Mouse (Mus musculus) forebrain, postnatal 0 days (tissue): ENCODE results near the gene Tmem144. TPM values are rescaled to one million over a fixed set of nuclear protein-coding genes. Genes with fewer than 3 reads are reported as not detected.
"Not testable (repeated sequence)": the region's sequence is repeated elsewhere in the genome, so short reads cannot be mapped to it uniquely, and the experiment has no call there.

Source experiments
- ATAC-seq: fragments of 200-750 bp; cut with Nextera tagmentation; 2 replicates; pipeline ENCODE4 v1.8.0; 2017; ENCODE audit warnings: mild to moderate bottlenecking, moderate library complexity
- DNase-seq: peaks from one replicate; pipeline ENCODE4 v3.0.0-alpha.2; 2015
- H3K27ac ChIP-seq: fragments of 300-500 bp; sonication (generic); 2 replicates; pipeline ENCODE4 v1.5.1; 2014; ENCODE audit warnings: low read depth, mild to moderate bottlenecking, antibody characterized with exemption, low read length, moderate library complexity, mixed read lengths
- H3K27me3 ChIP-seq: fragments of 300-500 bp; sonication (generic); 2 replicates; pipeline ENCODE4 v1.6.1; 2014; ENCODE audit warnings: mild to moderate bottlenecking, low read length, mixed read lengths; ENCODE audit not compliant: insufficient read depth
- H3K36me3 ChIP-seq: fragments of 300-500 bp; sonication (generic); 2 replicates; pipeline ENCODE4 v1.6.1; 2014; ENCODE audit warnings: mild to moderate bottlenecking, moderate library complexity; ENCODE audit not compliant: insufficient read depth
- H3K4me1 ChIP-seq: fragments of 300-500 bp; sonication (generic); 2 replicates; pipeline ENCODE4 v1.6.1; 2014; ENCODE audit warnings: antibody characterized with exemption; ENCODE audit not compliant: insufficient read depth
- H3K4me2 ChIP-seq: fragments of 300-500 bp; sonication (generic); 2 replicates; pipeline ENCODE4 v1.6.1; 2014; ENCODE audit warnings: low read depth, mild to moderate bottlenecking, moderate library complexity
- H3K4me3 ChIP-seq: fragments of 300-500 bp; sonication (generic); 2 replicates; pipeline ENCODE4 v1.5.1; 2014; ENCODE audit warnings: low read depth, low read length, mixed read lengths
- H3K9ac ChIP-seq: fragments of 300-500 bp; sonication (generic); 2 replicates; pipeline ENCODE4 v1.6.1; 2014; ENCODE audit warnings: mild to moderate bottlenecking
- H3K9me3 ChIP-seq: fragments of 300-500 bp; sonication (generic); 2 replicates; pipeline ENCODE4 v1.6.1; 2016; ENCODE audit warnings: low read length
- CTCF ChIP-seq: sonication (generic); IDR thresholded peaks from 2 replicates; pipeline ENCODE4 v1.5.1; 2016; ENCODE audit warnings: antibody characterized with exemption, control low read depth, low read depth
- WGBS: fragments of 180-500 bp; shearing (Covaris S2); extraction: QIAGEN DNeasy Blood & Tissue Kit; methylation state at CpG from one replicate; pipeline ENCODE4 v1.1.7; 2014; 5-methylcytosine and 5-hydroxymethylcytosine counted together
- polyA plus RNA-seq: library from polyadenylated mRNA; unstranded; fragments of >200 nt; fragmentation: Nextera tagmentation; extraction: Ambion mirVana; gene quantifications from 2 replicates; pipeline ENCODE4 v1.2.1, GENCODE M21; 2015
- total RNA-seq: library from RNA; depleted of rRNA; stranded (reverse); fragments of >200 nt; gene quantifications from 2 replicates; pipeline ENCODE4 v1.2.3, GENCODE M21; 2014

Gene Tmem144
- total and polyA plus RNA-seq, 2 experiments from 2014 or later: 1.00 to 2.6 TPM

GRCm38 (mm10) chr3:79811632-79812031, 40.9 kb downstream of the Tmem144 start:
- WGBS: 43% methylated on average over 3 of the region's 3 CpGs
- Histone ChIP-seq H3K4me3 (no peak overlapping the region), H3K4me1 (no peaks in the 10 kb centered on the region), H3K36me3 (no peaks in the 10 kb centered on the region), H3K9ac (no peak overlapping the region), H3K27me3 (no peaks in the 10 kb centered on the region), H3K4me2 (no peak overlapping the region), H3K27ac (no peak overlapping the region), H3K9me3 (no peaks in the 10 kb centered on the region)
- DNase-seq (no peak), ATAC-seq (no peak)
- peak; percentile 40 for TF ChIP-seq CTCF

- no peak overlapping the region for H3K27ac ChIP-seq
- no peak overlapping the region for H3K4me2 ChIP-seq
- ATAC-seq: no peak
- no peak overlapping the region for H3K9ac ChIP-seq
- TF ChIP-seq CTCF: no peak
- H3K27me3 ChIP-seq: no peaks in the 10 kb centered on the region
- H3K9me3 ChIP-seq: no peaks in the 10 kb centered on the region
- H3K4me3 ChIP-seq: no peak overlapping the region
- no peaks in the 10 kb centered on the region for H3K4me1 ChIP-seq
- 72% methylated on average over 6 of the region's 6 CpGs for WGBS
- DNase-seq: no peak
- no peaks in the 10 kb centered on the region for H3K36me3 ChIP-seq
These were observed 42.0 kb downstream of the Tmem144 start for GRCm38 (mm10) chr3:79810563-79810962.

GRCm38 (mm10) chr3:79809180-79809567, 43.4 kb downstream of the Tmem144 start:
- Histone ChIP-seq H3K4me2 (no peak overlapping the region), H3K27me3 (no peaks in the 10 kb centered on the region), H3K9me3 (no peaks in the 10 kb centered on the region), H3K36me3 (no peaks in the 10 kb centered on the region), H3K4me1 (no peaks in the 10 kb centered on the region), H3K4me3 (no peak overlapping the region), H3K27ac (no peak overlapping the region), H3K9ac (no peak overlapping the region)
- DNase-seq: peak; percentile 92
- ATAC-seq: peak; percentile 77
- WGBS: 9% methylated on average over 4 of the region's 4 CpGs
- TF ChIP-seq CTCF: peak; percentile 95

- no peaks in the 10 kb centered on the region for H3K27me3 ChIP-seq
- H3K4me3 ChIP-seq: no peak overlapping the region
- no peaks in the 10 kb centered on the region for H3K4me1 ChIP-seq
- no peaks in the 10 kb centered on the region for H3K9me3 ChIP-seq
- 72% methylated on average over 9 of the region's 9 CpGs for WGBS
- peak; percentile 47 for ATAC-seq
- no peak for DNase-seq
- H3K4me2 ChIP-seq: no peak overlapping the region
- H3K9ac ChIP-seq: no peak overlapping the region
- no peaks in the 10 kb centered on the region for H3K36me3 ChIP-seq
- no peak overlapping the region for H3K27ac ChIP-seq
- no peak for TF ChIP-seq CTCF
These were observed 43.9 kb downstream of the Tmem144 start for GRCm38 (mm10) chr3:79808530-79809179.

GRCm38 (mm10) chr3:79800761-79801160, 51.8 kb downstream of the Tmem144 start:
- DNase-seq, ATAC-seq, H3K27me3 ChIP-seq, H3K9me3 ChIP-seq, H3K4me1 ChIP-seq, H3K4me2 ChIP-seq, H3K36me3 ChIP-seq, H3K27ac ChIP-seq, H3K9ac ChIP-seq, H3K4me3 ChIP-seq: not testable (repeated sequence)
- WGBS: 92% methylated on average over 7 of the region's 7 CpGs

GRCm38 (mm10) chr3:79792307-79792706, 60.3 kb downstream of the Tmem144 start:
- ATAC-seq (no peak), DNase-seq (no peak)
- Histone ChIP-seq H3K4me1 (no peaks in the 10 kb centered on the region), H3K4me2 (no peak overlapping the region), H3K9ac (no peak overlapping the region), H3K27me3 (no peaks in the 10 kb centered on the region), H3K4me3 (no peak overlapping the region), H3K36me3 (no peaks in the 10 kb centered on the region), H3K27ac (no peak overlapping the region), H3K9me3 (no peaks in the 10 kb centered on the region)
- TF ChIP-seq CTCF: no peak
- 87% methylated on average over 6 of the region's 6 CpGs for WGBS

GRCm38 (mm10) chr3:79790324-79790723, 62.2 kb downstream of the Tmem144 start:
- H3K9me3 ChIP-seq: no peaks in the 10 kb centered on the region
- no peak overlapping the region for H3K9ac ChIP-seq
- no peaks in the 10 kb centered on the region for H3K4me1 ChIP-seq
- no peak overlapping the region for H3K27ac ChIP-seq
- no peak overlapping the region for H3K4me3 ChIP-seq
- no peaks in the 10 kb centered on the region for H3K27me3 ChIP-seq
- H3K36me3 ChIP-seq: no peaks in the 10 kb centered on the region
- TF ChIP-seq CTCF: no peak
- no peak overlapping the region for H3K4me2 ChIP-seq
- no peak for ATAC-seq
- no peak for DNase-seq
- WGBS: 56% methylated on average over 3 of the region's 3 CpGs
